Mouse (Mus musculus) bone marrow macrophage, adult 2 months (primary cell): ENCODE data around the gene Ryr3.

Experiments
- CTCF ChIP-seq: IDR thresholded peaks from 2 replicates; pipeline ENCODE4 v1.5.1; 2012; ENCODE audit warnings: low read depth, mild to moderate bottlenecking, low read length, moderate library complexity
- POLR2A ChIP-seq: IDR thresholded peaks from 2 replicates; pipeline ENCODE4 v1.6.1; 2012; ENCODE audit warnings: mild to moderate bottlenecking, low read depth, low read length, borderline replicate concordance

- TF ChIP-seq CTCF (no peak), POLR2A (no peak)
These were observed 621.1 kb downstream of the Ryr3 start for GRCm38 (mm10) chr2:112595807-112596206.
